Mouse (Mus musculus) heart, embryonic 14.5 days (tissue): ENCODE results near the gene Masp1. TPM values are rescaled to one million over a fixed set of nuclear protein-coding genes. Genes with fewer than 3 reads are reported as not detected.
A peak's percentile ranks its signal among the peaks of the same experiment; 100 is the strongest.

Source experiments
- ATAC-seq: fragments of 200-750 bp; cut with Nextera tagmentation; 2 replicates; pipeline ENCODE4 v1.8.0; 2017; ENCODE audit warnings: low read depth, moderate TSS enrichment; ENCODE audit not compliant: insufficient number of reproducible peaks, insufficient read depth, low FRiP score
- H3K27ac ChIP-seq, 2 experiments: fragments of 200-500 bp in 1 of 2; fragments of 300-500 bp in 1 of 2; sonication (generic) in 1 of 2; replicated peaks in 1 of 2; 2 replicates each; pipeline ENCODE4 v1.5.1; 2012 to 2014; ENCODE audit warnings: low read depth in 2 of 2, low read length in 2 of 2, control low read depth in 1 of 2, mild to moderate bottlenecking in 1 of 2, mixed read lengths in 1 of 2; ENCODE audit not compliant: control insufficient read depth in 1 of 2, insufficient read depth in 1 of 2
- H3K27me3 ChIP-seq: fragments of 300-500 bp; sonication (generic); 2 replicates; pipeline ENCODE4 v1.6.1; 2014; ENCODE audit warnings: mild to moderate bottlenecking, low read length, control low read depth; ENCODE audit not compliant: control insufficient read depth, insufficient read depth
- H3K36me3 ChIP-seq: fragments of 300-500 bp; sonication (generic); 2 replicates; pipeline ENCODE4 v1.6.1; 2014; ENCODE audit warnings: mild to moderate bottlenecking, control low read depth, low read length, mixed read lengths; ENCODE audit not compliant: control insufficient read depth, insufficient read depth
- H3K4me1 ChIP-seq, 2 experiments: fragments of 200-500 bp in 1 of 2; fragments of 300-500 bp in 1 of 2; sonication (generic) in 1 of 2; 2 replicates each; pipeline ENCODE4 v1.6.1; 2012 to 2014; ENCODE audit warnings: low read length in 2 of 2, control low read depth in 1 of 2, mixed read lengths in 1 of 2; ENCODE audit not compliant: control insufficient read depth in 2 of 2, insufficient read depth in 2 of 2
- H3K4me2 ChIP-seq: fragments of 300-500 bp; sonication (generic); 2 replicates; pipeline ENCODE4 v1.6.1; 2014; ENCODE audit warnings: mild to moderate bottlenecking, low read length
- H3K4me3 ChIP-seq, 2 experiments: fragments of 200-500 bp in 1 of 2; fragments of 300-500 bp in 1 of 2; sonication (generic) in 1 of 2; 2 replicates each; pipeline ENCODE4 v1.5.1; 2012 to 2014; ENCODE audit warnings: low read length in 2 of 2, mild to moderate bottlenecking in 2 of 2, control low read depth in 1 of 2, low read depth in 1 of 2, moderate library complexity in 1 of 2; ENCODE audit not compliant: control insufficient read depth in 1 of 2, insufficient read depth in 1 of 2
- H3K9ac ChIP-seq: fragments of 300-500 bp; sonication (generic); 2 replicates; pipeline ENCODE4 v1.6.1; 2014; ENCODE audit warnings: mild to moderate bottlenecking, low read length
- H3K9me3 ChIP-seq: fragments of 300-500 bp; sonication (generic); 2 replicates; pipeline ENCODE4 v1.6.1; 2016; ENCODE audit warnings: low read length, control low read depth; ENCODE audit not compliant: control insufficient read depth
- WGBS: fragments of 180-500 bp; shearing (Covaris S2); extraction: QIAGEN DNeasy Blood & Tissue Kit; methylation state at CpG from one replicate; pipeline ENCODE4 v1.1.7; 2014; 5-methylcytosine and 5-hydroxymethylcytosine counted together
- polyA plus RNA-seq: library from polyadenylated mRNA; unstranded; fragments of >200 nt; fragmentation: Nextera tagmentation; extraction: Ambion mirVana; gene quantifications from 2 replicates; pipeline ENCODE4 v1.2.1, GENCODE M21; 2014

Masp1 gene
- polyA plus RNA-seq, 1 experiment from 2014 or later, result 18.0 TPM

- H3K27me3 ChIP-seq, result no peaks in the 10 kb centered on the region; the same call in 1 of the 2 replicates
- ATAC-seq, result no peak
- H3K4me3 ChIP-seq, result no peak overlapping the region
- no peaks in the 10 kb centered on the region for H3K4me1 ChIP-seq
- 80% methylated on average over 4 of the region's 4 CpGs for WGBS
- H3K36me3 ChIP-seq, result no peaks in the 10 kb centered on the region
- no peak overlapping the region for H3K27ac ChIP-seq
- H3K9ac ChIP-seq, result no peak overlapping the region
- H3K4me2 ChIP-seq, result no peak overlapping the region
- H3K9me3 ChIP-seq, result no peaks in the 10 kb centered on the region
These were observed 27.2 kb upstream of the Masp1 start for GRCm38 (mm10) chr16:23547783-23548182.

GRCm38 (mm10) chr16:23544361-23544760, 23.7 kb upstream of the Masp1 start:
- Histone ChIP-seq H3K4me2 (no peak overlapping the region), H3K36me3 (no peaks in the 10 kb centered on the region), H3K9me3 (no peaks in the 10 kb centered on the region), H3K4me3 (no peak overlapping the region), H3K27me3 (no peaks in the 10 kb centered on the region; the same call in 1 of the 2 replicates), H3K9ac (no peak overlapping the region), H3K27ac (no peak overlapping the region), H3K4me1 (no peaks in the 10 kb centered on the region)
- ATAC-seq, result no peak
- WGBS, result 61% methylated on average over 7 of the region's 7 CpGs

- Histone ChIP-seq H3K36me3 (no peaks in the 10 kb centered on the region), H3K27me3 (no peaks in the 10 kb centered on the region; the same call in 1 of the 2 replicates), H3K4me3 (no peak overlapping the region), H3K9ac (no peak overlapping the region), H3K27ac (no peak overlapping the region), H3K4me2 (no peak overlapping the region), H3K4me1 (no peaks in the 10 kb centered on the region), H3K9me3 (no peaks in the 10 kb centered on the region)
- 72% methylated on average over 4 of the region's 4 CpGs for WGBS
- no peak for ATAC-seq
These were observed 22.3 kb upstream of the Masp1 start for GRCm38 (mm10) chr16:23542866-23543265.

- WGBS, result 48% methylated on average over 4 of the region's 4 CpGs
- H3K9me3 ChIP-seq, result no peaks in the 10 kb centered on the region
- H3K9ac ChIP-seq, result no peak overlapping the region
- no peak overlapping the region for H3K4me2 ChIP-seq
- H3K4me1 ChIP-seq, result no peaks in the 10 kb centered on the region
- ATAC-seq, result no peak
- no peaks in the 10 kb centered on the region; the same call in 1 of the 2 replicates for H3K27me3 ChIP-seq
- no peaks in the 10 kb centered on the region for H3K36me3 ChIP-seq
- H3K27ac ChIP-seq, result no peak overlapping the region
- H3K4me3 ChIP-seq, result no peak overlapping the region
These were observed 20.4 kb upstream of the Masp1 start for GRCm38 (mm10) chr16:23541046-23541445.

GRCm38 (mm10) chr16:23533707-23534106, 13.1 kb upstream of the Masp1 start:
- H3K36me3 ChIP-seq, result no peaks in the 10 kb centered on the region
- 57% methylated on average over 3 of the region's 3 CpGs for whole genome bisulfite sequencing
- H3K4me3 ChIP-seq, result no peak overlapping the region
- H3K27me3 ChIP-seq, result no peaks in the 10 kb centered on the region
- H3K9me3 ChIP-seq, result no peaks in the 10 kb centered on the region
- no peak for ATAC-seq
- no peak overlapping the region for H3K9ac ChIP-seq
- H3K27ac ChIP-seq, result no peak overlapping the region
- H3K4me1 ChIP-seq, result no peaks in the 10 kb centered on the region
- H3K4me2 ChIP-seq, result no peak overlapping the region

- Histone ChIP-seq H3K27ac (no peak overlapping the region), H3K9me3 (0 out of 2 replicates have a peak, but pooled peaks cover 5% of the 10 kb centered on the region), H3K9ac (no peak overlapping the region), H3K4me1 (no peaks in the 10 kb centered on the region), H3K27me3 (no peaks in the 10 kb centered on the region), H3K4me3 (no peak overlapping the region), H3K4me2 (no peak overlapping the region), H3K36me3 (no peaks in the 10 kb centered on the region)
- no peak for ATAC-seq
- WGBS, result 78% methylated on average over 4 of the region's 4 CpGs
These were observed 8.6 kb upstream of the Masp1 start for GRCm38 (mm10) chr16:23529186-23529585.

GRCm38 (mm10) chr16:23522081-23522480, 1.5 kb upstream of the Masp1 start:
- Histone ChIP-seq H3K9me3 (0 out of 2 replicates have a peak, but pooled peaks cover 5% of the 10 kb centered on the region), H3K4me1 (peaks cover 14 to 43% of the 10 kb centered on the region in 2 experiments; a peak in 3 of 4 replicates), H3K4me2 (no peak overlapping the region), H3K4me3 (no peak overlapping the region), H3K36me3 (no peaks in the 10 kb centered on the region), H3K27me3 (no peaks in the 10 kb centered on the region), H3K9ac (no peak overlapping the region), H3K27ac (no peak overlapping the region)
- ATAC-seq, result no peak
- 88% methylated on average over 5 of the region's 5 CpGs for WGBS

GRCm38 (mm10) chr16:23521092-23521491, 477 bp upstream of the Masp1 start:
- ATAC-seq, result no peak
- Histone ChIP-seq H3K9ac (peak overlapping the region; percentile 21), H3K27me3 (no peaks in the 10 kb centered on the region), H3K4me2 (peak overlapping the region; percentile 77), H3K9me3 (0 out of 2 replicates have a peak, but pooled peaks cover 5% of the 10 kb centered on the region), H3K4me1 (peaks cover 18 to 53% of the 10 kb centered on the region in 2 experiments), H3K4me3 (peak overlapping the region in 1 of 2 experiments; percentile 45; a peak in 2 of 4 replicates), H3K27ac (peak overlapping the region; percentile 19 to 86; a peak in 3 of 4 replicates), H3K36me3 (no peaks in the 10 kb centered on the region)
- WGBS, result 27% methylated on average over 5 of the region's 5 CpGs
